Mouse (Mus musculus): ENCODE measurements around the gene Ccnb2. TPM values are rescaled to one million over a fixed set of nuclear protein-coding genes. Genes with fewer than 3 reads are reported as not detected.
"Not testable (repeated sequence)": the region's sequence is repeated elsewhere in the genome, so short reads cannot be mapped to it uniquely, and the experiment has no call there.

The Ccnb2 gene
- 1.5 and 16.4 TPM in 2 replicates for polyA plus RNA-seq (2012; ENCODE audit: insufficient read depth, low replicate concordance)

- Histone ChIP-seq H3K4me1 (peaks cover 22% of the 10 kb centered on the region), H3K36me3 (replicated peaks; ENCODE audit: low read length) (peaks cover 55% of the 10 kb centered on the region), H3K4me3 (replicated peaks) (peak within 1 kb of the TSS; percentile 98), H3K27me3 (replicated peaks) (no peaks in the 10 kb centered on the region), H3K9me3 (no peaks in the 10 kb centered on the region)
- TF ChIP-seq FLI1 (IDR thresholded peaks at IDR 0.05; ENCODE audit: low read length) (no peak), GATA1 (IDR thresholded peaks at IDR 0.05; ENCODE audit: borderline replicate concordance, low read length) (no peak)
Observed at GRCm38 (mm10) chr9:70421257-70422056, at the start of gene Ccnb2. Gene Ccnb2, minus strand, starts transcription at chr9:70421547.

GRCm38 (mm10) chr9:70463091-70463490 lies 41.7 kb upstream of the Ccnb2 start:
- not testable (repeated sequence) for H3K9me3 ChIP-seq; H3K27me3 ChIP-seq (replicated peaks); H3K4me3 ChIP-seq (replicated peaks); H3K4me1 ChIP-seq
- H3K36me3 ChIP-seq (replicated peaks; ENCODE audit: low read length), result peaks cover 42% of the 10 kb centered on the region

- no peak for TF ChIP-seq FLI1 (IDR thresholded peaks at IDR 0.05; ENCODE audit: low read length)
- no peak for TF ChIP-seq GATA1 (IDR thresholded peaks at IDR 0.05; ENCODE audit: borderline replicate concordance, low read length)
- H3K9me3 ChIP-seq, result no peaks in the 10 kb centered on the region
- peaks cover 94% of the 10 kb centered on the region for H3K36me3 ChIP-seq (replicated peaks; ENCODE audit: low read length)
- no peaks in the 10 kb centered on the region for H3K27me3 ChIP-seq (replicated peaks)
- H3K4me3 ChIP-seq (replicated peaks), result no peak overlapping the region
- peaks cover 5% of the 10 kb centered on the region for H3K4me1 ChIP-seq
Observed at GRCm38 (mm10) chr9:70452371-70452770, 31.0 kb upstream of the Ccnb2 start.

- TF ChIP-seq GATA1 (IDR thresholded peaks at IDR 0.05; ENCODE audit: borderline replicate concordance, low read length) (no peak), FLI1 (IDR thresholded peaks at IDR 0.05; ENCODE audit: low read length) (no peak)
Observed at GRCm38 (mm10) chr9:70449072-70449471, 27.7 kb upstream of the Ccnb2 start.

DNA sequence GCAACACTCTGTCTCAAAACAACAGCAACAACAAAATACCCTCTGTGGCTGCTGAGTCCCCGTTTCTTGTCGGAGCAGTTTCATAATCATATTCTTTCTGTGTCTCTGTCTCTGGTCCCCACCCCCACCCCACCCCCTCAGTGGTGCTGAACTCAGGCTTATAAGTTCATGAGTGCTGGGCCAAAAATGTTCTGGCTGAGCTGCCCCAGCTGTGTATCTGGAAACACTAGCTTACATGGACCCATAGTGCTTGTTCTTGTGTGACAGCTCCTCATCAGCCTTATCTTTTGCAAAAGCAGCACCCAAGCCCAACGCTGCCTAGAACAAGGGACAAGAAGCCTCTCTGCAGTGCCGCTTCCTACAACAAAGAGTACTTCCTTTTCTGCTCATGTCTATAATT lies 18.6 kb upstream of the Ccnb2 start:
- Histone ChIP-seq H3K4me1 (no peaks in the 10 kb centered on the region), H3K36me3 (replicated peaks; ENCODE audit: low read length) (peaks cover 86% of the 10 kb centered on the region), H3K27me3 (replicated peaks) (no peaks in the 10 kb centered on the region), H3K9me3 (no peaks in the 10 kb centered on the region), H3K4me3 (replicated peaks) (no peak overlapping the region)
- TF ChIP-seq GATA1 (IDR thresholded peaks at IDR 0.05; ENCODE audit: borderline replicate concordance, low read length), result no peak
- no peak for TF ChIP-seq FLI1 (IDR thresholded peaks at IDR 0.05; ENCODE audit: low read length)

More at GRCm38 (mm10) chr9:70449072-70449471, 27.7 kb upstream of the Ccnb2 start:
- peaks cover 5% of the 10 kb centered on the region for H3K4me1 ChIP-seq
- H3K4me3 ChIP-seq (replicated peaks), result no peak overlapping the region
- H3K27me3 ChIP-seq (replicated peaks), result no peaks in the 10 kb centered on the region
- no peaks in the 10 kb centered on the region for H3K9me3 ChIP-seq
- peaks cover 88% of the 10 kb centered on the region for H3K36me3 ChIP-seq (replicated peaks; ENCODE audit: low read length)

GRCm38 (mm10) chr9:70422661-70423060 lies 1.3 kb upstream of the Ccnb2 start:
- Histone ChIP-seq H3K36me3 (replicated peaks; ENCODE audit: low read length) (peaks cover 57% of the 10 kb centered on the region), H3K4me1 (peaks cover 22% of the 10 kb centered on the region), H3K4me3 (replicated peaks) (no peak overlapping the region), H3K27me3 (replicated peaks) (no peaks in the 10 kb centered on the region), H3K9me3 (no peaks in the 10 kb centered on the region)
- no peak for TF ChIP-seq FLI1 (IDR thresholded peaks at IDR 0.05; ENCODE audit: low read length)
- TF ChIP-seq GATA1 (IDR thresholded peaks at IDR 0.05; ENCODE audit: borderline replicate concordance, low read length), result no peak

DNA sequence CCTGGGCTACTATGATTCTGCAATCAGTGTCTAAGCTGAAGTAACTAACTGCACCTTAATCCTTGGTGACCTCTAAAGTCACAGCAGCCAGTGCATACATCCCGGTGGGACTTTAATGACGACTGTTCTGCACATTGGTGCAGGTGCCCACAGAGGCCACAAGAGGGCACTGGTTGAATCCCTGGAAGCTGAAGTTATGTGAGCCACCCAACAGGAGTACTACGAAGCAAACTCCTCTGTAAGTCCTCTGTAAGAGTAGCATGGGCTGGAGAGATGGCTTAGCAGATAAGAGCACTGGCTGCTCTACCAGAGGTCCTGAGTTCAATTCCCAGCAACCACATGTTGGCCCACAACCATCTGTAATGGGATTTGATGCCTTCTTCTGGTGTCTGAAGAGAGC lies 4.9 kb downstream of the Ccnb2 start:
- TF ChIP-seq FLI1 (IDR thresholded peaks at IDR 0.05; ENCODE audit: low read length), result no peak
- no peak for TF ChIP-seq GATA1 (IDR thresholded peaks at IDR 0.05; ENCODE audit: borderline replicate concordance, low read length)
- Histone ChIP-seq H3K4me1 (peaks cover 14% of the 10 kb centered on the region), H3K9me3 (no peaks in the 10 kb centered on the region), H3K4me3 (replicated peaks) (no peak overlapping the region), H3K27me3 (replicated peaks) (no peaks in the 10 kb centered on the region), H3K36me3 (replicated peaks; ENCODE audit: low read length) (peaks cover 75% of the 10 kb centered on the region)

GRCm38 (mm10) chr9:70413038-70413437 lies 8.3 kb downstream of the Ccnb2 start:
- no peaks in the 10 kb centered on the region for H3K9me3 ChIP-seq
- no peak for TF ChIP-seq GATA1 (IDR thresholded peaks at IDR 0.05; ENCODE audit: borderline replicate concordance, low read length)
- TF ChIP-seq FLI1 (IDR thresholded peaks at IDR 0.05; ENCODE audit: low read length), result no peak
- H3K36me3 ChIP-seq (replicated peaks; ENCODE audit: low read length), result peaks cover 96% of the 10 kb centered on the region
- H3K27me3 ChIP-seq (replicated peaks), result no peaks in the 10 kb centered on the region
- no peak overlapping the region for H3K4me3 ChIP-seq (replicated peaks)
- H3K4me1 ChIP-seq, result no peaks in the 10 kb centered on the region; the same call in 1 of the 2 replicates

- Histone ChIP-seq H3K36me3 (replicated peaks; ENCODE audit: low read length) (peaks cover 97% of the 10 kb centered on the region), H3K4me1 (no peaks in the 10 kb centered on the region; the same call in 1 of the 2 replicates), H3K27me3 (replicated peaks) (no peaks in the 10 kb centered on the region), H3K4me3 (replicated peaks) (no peak overlapping the region), H3K9me3 (no peaks in the 10 kb centered on the region)
- no peak for TF ChIP-seq FLI1 (IDR thresholded peaks at IDR 0.05; ENCODE audit: low read length)
Observed at GRCm38 (mm10) chr9:70410668-70411067, 10.7 kb downstream of the Ccnb2 start.

- H3K27me3 ChIP-seq (replicated peaks), result no peaks in the 10 kb centered on the region
- no peaks in the 10 kb centered on the region for H3K9me3 ChIP-seq
- H3K4me3 ChIP-seq (replicated peaks), result no peak overlapping the region
- TF ChIP-seq FLI1 (IDR thresholded peaks at IDR 0.05; ENCODE audit: low read length) (no peak), GATA1 (IDR thresholded peaks at IDR 0.05; ENCODE audit: borderline replicate concordance, low read length) (no peak)
- peaks cover 88% of the 10 kb centered on the region for H3K36me3 ChIP-seq (replicated peaks; ENCODE audit: low read length)
- H3K4me1 ChIP-seq, result no peaks in the 10 kb centered on the region; the same call in 1 of the 2 replicates
Observed at GRCm38 (mm10) chr9:70409743-70410142, 11.6 kb downstream of the Ccnb2 start.

All from megakaryocyte, embryonic 14.5 days (primary cell).